Mouse (Mus musculus) stomach, postnatal 0 days (tissue): Measurements from ENCODE around the gene Tcf7l1.

Experiments
- CTCF ChIP-seq: IDR thresholded peaks from 2 replicates; pipeline ENCODE4 v1.5.1; 2016; ENCODE audit warnings: antibody characterized with exemption, low read depth, mild to moderate bottlenecking, moderate library complexity
- EP300 ChIP-seq: optimal IDR thresholded peaks from 2 replicates; pipeline ENCODE3; 2016; ENCODE audit warnings: antibody characterized with exemption

DNA sequence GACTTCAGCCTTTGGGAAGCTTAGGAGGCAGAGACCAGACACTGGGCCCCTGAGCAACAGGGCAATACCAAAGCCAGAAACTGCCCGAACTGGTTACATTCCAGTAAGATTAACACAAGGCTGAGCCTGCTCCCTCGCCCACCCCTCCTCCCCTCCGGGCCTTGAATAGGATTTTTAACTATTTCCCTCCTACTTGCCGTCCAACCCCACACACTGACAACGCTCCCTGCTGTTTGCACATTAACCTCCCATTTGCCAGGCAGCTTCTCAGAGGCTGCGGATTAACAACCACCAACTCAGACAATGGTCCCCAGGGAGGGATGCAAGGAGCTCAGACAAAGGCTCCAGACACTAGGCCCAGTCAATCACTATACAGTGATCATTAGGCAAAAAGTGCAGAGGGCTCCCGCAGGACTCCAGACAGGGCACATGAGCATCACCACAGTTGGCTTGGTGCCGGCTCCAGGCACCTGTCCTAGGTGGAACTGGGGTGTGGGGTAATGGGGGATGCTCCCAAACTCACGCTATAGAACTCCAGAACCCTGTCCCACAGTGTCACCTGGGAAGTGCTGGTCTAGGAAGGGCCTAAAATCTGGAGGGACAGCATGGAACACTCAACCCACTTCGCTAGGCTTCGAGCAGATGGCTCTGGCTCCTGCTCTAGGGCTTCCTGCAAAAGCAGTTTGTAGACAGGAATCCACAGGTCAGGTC, 111.4 kb downstream of the Tcf7l1 start:
- TF ChIP-seq CTCF (0 out of 2 replicates have a peak, but pooled peaks have one; percentile 19), EP300 (peak; percentile 26)
